Mouse (Mus musculus) brain, adult 2 months (tissue): ENCODE measurements around the gene Pcdh9.
A peak's percentile ranks its signal among the peaks of the same experiment; 100 is the strongest.

Source experiments
- DNase-seq: peaks from one replicate; pipeline ENCODE4 v3.0.0; 2011; ENCODE audit warnings: low read depth, low spot score

Pcdh9 gene

GRCm38 (mm10) chr14:93561577-93561976 lies 328.9 kb downstream of the Pcdh9 start:
- DNase-seq, result peak; percentile 62

DNA sequence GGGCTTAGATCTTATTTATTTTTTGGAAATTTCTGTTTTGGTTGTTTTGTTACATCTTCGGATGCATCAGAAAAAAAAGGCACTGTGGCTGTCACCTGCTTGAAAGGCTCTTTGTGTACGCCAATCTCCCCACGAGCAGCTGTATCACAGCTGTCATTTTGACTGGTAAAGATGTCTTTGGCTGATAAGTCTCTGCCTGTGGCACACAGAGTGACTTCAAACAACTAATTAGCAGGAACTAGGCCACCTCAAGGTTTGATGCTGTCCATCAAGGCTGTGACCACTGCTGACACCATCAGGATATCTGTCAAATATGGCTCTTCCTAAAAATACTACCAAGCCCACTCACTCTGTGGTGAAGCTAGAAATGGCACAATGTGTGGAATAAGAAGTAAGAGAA lies 336.7 kb downstream of the Pcdh9 start:
- DNase-seq, result no peak

DNA sequence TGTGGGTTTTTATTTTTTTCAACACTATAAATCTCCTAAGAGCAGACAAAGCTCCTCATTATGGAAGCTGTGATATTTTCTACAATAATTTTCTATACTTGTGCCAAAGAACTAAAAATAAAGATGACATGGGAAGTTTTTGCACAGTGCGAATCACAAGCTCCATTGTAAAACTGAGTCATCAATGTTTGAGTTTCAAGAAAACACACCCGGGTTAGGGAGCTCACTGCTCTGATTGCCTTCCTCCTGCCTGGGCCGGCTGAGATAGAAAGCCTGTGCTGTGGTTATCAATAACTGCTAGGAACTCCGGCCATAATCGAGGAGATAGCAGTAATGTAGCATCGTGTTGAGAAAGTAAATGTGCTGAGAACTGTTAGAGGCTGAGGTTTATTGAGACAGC lies 344.9 kb downstream of the Pcdh9 start:
- DNase-seq, result peak; percentile 72

DNA sequence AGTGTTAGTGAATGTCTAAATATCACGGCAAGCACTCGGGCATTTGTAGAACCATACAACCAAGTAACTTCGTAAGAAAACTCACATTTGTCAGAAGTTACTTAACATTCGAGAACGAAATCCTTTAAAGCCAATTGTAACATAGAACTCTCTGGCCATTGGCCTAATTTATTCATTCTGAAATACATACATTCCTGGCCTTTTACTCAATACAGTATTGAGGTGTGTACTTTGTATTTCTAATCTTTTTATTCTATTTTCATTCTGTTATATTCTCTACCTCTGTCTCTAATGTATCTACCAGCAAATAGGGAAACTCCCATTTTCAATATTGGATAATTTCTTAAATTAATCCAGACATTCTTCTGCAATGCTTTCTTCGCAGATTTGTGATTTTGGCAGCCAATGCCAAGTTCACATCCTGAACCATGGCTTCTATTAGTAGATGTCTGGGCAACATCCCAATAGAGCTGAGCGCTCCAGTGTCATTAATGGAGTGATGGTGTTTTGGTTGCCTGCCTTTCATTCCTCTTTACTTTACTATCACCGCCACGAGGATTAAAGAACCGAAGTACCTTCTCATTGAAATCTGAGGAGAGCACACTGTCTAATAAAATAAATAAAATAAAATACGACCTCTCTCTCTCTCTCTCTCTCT lies 346.4 kb downstream of the Pcdh9 start:
- peak; percentile 80 for DNase-seq

- peak; percentile 94 for DNase-seq
Measured at GRCm38 (mm10) chr14:93543561-93543960, 346.9 kb downstream of the Pcdh9 start.

GRCm38 (mm10) chr14:93534928-93535327 lies 355.6 kb downstream of the Pcdh9 start:
- peak; percentile 66 for DNase-seq

- no peak for DNase-seq
Measured at GRCm38 (mm10) chr14:93523430-93523829, 367.0 kb downstream of the Pcdh9 start.

GRCm38 (mm10) chr14:93520166-93520565 lies 370.3 kb downstream of the Pcdh9 start:
- DNase-seq, result peak; percentile 64

DNA sequence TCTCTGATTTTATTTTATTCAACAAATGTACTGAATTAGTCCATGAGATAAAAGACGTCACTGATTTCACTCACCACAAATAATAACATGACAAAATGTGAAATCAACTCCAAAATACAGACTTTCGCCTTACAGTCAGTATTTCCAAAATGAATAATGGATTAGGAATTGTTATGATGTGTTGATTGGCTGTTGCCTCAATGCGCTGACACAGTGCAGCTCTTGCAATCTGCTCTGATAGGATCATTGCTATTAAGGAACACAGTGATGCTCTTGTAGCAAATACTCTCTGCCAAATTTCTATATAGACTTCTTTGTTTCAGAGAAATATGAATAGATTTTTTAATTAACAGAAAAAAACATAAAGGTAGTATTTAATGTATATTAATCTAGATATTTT lies 373.8 kb downstream of the Pcdh9 start:
- no peak for DNase-seq

- DNase-seq, result no peak
Measured at GRCm38 (mm10) chr14:93506107-93506506, 384.4 kb downstream of the Pcdh9 start.

GRCm38 (mm10) chr14:93498813-93499690 lies 391.4 kb downstream of the Pcdh9 start:
- peak; percentile 93 for DNase-seq

DNA sequence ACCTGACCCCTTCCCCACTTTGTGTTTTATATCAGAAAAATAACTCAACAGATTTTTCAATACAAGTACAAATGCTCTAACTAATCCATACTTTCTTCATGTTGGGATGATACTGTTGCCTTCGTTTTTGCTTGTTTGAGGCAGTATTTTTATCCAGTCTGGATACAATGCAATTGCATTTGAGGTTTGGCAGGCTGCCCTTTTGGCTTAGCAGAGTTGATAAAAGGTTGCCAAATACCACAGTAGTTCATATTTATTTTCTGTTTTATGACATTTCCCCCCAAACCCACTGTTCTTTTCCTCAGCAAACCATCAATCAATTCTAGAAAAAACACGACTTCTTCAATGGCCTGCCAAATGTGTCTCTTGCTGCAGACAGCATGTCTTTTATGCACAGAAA lies 415.5 kb downstream of the Pcdh9 start:
- peak; percentile 91 for DNase-seq

- DNase-seq, result no peak
Measured at GRCm38 (mm10) chr14:93472494-93472893, 418.0 kb downstream of the Pcdh9 start.

GRCm38 (mm10) chr14:93463360-93463892 lies 427.1 kb downstream of the Pcdh9 start:
- DNase-seq, result peak; percentile 58

DNA sequence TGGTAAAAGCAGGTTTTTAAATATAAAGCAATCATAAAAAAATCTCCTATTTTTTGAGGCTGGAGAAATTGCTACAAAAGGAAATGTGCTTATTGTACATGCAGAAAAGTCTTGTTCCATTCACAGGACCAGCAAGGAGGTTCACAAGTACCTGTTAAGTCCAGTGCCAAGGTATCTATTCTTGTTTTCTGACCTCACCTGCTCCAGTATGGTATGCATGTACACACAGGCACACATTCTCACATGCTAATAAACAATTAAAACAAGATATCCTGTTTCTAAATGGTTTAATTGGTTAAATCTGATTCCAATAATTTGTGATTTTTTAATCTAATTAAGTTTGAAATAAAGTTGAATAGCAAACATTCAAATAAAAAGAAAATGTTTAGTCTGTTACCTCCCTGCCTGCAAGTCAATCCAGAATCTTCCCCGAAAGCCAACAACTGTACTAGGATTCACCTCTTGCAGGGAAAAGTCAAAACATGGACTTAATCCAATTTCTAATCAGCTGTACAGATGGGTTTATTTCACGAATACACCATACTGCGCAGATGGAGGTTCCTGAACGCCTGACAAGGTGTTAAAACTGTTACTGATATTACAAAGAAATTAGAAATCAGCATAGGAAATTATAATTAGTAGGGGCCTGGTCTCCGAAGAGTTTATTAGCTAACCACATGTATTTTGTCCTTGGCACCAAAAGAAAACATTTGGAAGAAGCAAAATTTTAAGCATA lies 439.4 kb downstream of the Pcdh9 start:
- DNase-seq, result peak; percentile 29

DNA sequence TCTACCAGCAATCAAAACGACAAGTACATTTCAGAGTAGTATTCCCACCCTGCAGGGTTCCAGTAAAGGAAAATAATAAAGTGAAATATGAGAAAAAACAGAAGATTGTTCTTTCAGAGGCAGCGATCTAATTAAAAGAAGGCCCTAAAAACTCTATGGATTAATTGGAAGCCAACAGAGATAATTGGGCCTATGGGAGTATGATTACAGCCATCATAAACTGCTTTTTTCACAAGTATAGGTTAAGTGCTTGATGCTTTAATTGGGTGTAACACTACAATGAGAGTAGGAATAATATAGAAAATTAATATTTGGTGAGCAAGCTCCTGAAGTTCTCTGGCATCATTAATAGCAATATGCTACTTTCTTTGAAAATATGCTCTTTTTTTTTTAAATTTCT lies 448.6 kb downstream of the Pcdh9 start:
- DNase-seq, result no peak

DNA sequence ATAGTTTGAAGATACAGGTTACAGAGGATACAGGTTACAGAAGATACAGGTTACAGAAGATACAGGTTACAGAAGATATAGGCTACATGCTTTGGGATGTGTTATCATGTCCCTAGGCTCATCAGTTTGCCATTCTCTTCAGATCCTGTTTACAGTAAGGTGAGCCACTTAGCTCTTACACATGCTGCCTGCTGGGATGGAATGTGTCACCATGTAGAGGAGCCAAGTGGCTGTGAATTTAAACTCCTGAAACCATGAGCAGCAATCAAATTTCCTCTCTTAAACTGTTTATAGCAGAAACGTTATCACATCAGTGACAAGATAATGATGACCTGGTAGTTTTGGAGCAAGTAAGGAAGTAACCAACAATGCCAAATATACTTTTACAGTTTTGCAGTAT lies 453.3 kb downstream of the Pcdh9 start:
- DNase-seq, result peak; percentile 71

DNA sequence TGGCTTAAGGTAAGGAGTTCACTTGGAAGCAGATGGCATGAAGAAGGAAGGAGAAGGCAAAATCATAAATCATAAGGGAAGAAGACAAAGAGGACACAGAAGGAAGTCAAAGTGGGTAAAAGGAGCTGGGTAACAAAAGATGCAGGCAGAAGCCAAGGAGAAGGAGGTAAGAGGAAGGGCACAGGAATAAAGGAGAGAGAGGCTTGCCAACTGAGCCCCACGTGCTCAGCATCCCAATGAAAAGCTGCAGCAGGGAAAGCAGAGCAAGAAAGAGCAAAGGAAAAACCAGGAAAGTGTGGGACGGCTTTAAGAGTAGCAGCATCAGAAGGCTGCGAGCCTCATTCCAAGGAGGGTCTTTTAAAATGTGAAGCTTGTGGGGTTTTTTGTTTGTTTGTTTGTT lies 473.7 kb downstream of the Pcdh9 start:
- DNase-seq, result peak; percentile 39

DNA sequence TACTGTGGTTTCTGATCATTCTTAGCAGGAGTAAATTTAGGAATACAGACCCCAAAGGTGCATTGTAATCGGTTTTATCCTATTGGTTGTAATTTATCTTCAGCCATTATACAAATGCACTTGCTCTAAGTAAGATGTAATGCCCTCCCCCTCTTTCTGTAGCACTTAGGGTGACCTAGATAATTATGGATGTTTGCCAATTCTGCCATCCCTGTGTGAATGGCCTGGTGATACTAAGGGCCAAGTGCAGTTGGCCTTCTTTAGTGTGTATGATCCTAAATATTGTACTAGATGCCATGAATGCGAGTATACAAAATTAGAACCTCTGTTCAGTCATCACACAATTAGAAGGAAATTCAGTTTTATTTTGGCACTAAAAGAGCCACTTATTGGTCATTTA lies 475.0 kb downstream of the Pcdh9 start:
- peak; percentile 93 for DNase-seq

- no peak for DNase-seq
Measured at GRCm38 (mm10) chr14:93409314-93409713, 481.2 kb downstream of the Pcdh9 start.

- peak; percentile 61 for DNase-seq
Measured at GRCm38 (mm10) chr14:93407747-93408146, 482.7 kb downstream of the Pcdh9 start.

- peak; percentile 62 for DNase-seq
Measured at GRCm38 (mm10) chr14:93385090-93385489, 505.4 kb downstream of the Pcdh9 start.
